Mouse (Mus musculus) frontal cortex, postnatal 10 days (tissue): ENCODE results near the gene Ltb4r1.

ENCODE experiments used
- DNase-seq, 2 experiments: peaks; one replicate each; pipeline ENCODE4 v3.0.0; 2022; ENCODE audit warnings: low spot score in 2 of 2, mixed read lengths in 1 of 2

The Ltb4r1 gene

GRCm38 (mm10) chr14:55745861-55746237, 19.9 kb upstream of the Ltb4r1 start:
- no peak for DNase-seq

DNA sequence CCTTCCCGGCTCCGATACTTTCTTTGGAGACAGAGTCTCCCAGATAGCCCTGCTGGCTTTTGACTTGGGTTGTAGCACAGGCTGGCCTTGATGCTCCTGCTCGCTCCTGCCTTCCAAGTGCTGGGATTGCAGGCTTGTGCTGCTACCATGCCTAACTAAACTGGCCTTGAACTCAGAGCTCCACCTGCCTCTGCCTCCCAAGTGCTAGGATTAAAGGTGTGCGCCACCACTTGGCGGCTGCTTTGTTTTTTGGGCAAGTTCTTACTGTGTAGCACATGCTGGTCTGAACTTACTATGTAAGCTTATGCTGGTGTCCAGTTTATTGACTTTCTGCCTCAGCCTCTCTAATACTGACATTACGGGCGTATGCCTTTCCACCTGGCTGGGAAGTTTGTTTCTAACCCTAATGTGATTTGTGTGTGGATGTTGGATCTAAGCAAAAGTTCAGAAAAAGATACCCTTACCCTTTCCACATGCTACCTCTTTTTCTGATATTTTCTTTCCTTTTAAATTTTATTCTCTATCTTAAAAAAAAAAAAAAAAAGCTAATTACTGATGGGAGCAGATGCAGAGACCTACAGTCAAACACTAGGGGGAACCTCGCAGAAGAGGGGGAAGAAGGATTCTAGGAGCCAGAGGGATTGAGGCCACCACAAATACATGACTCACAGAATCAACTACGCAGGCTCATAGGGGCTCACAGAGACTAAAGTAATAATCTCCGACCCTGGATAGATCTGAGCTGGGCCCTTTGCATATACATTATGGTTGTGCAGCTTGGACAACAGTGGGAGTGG, 18.5 kb upstream of the Ltb4r1 start:
- DNase-seq = no peak

DNA sequence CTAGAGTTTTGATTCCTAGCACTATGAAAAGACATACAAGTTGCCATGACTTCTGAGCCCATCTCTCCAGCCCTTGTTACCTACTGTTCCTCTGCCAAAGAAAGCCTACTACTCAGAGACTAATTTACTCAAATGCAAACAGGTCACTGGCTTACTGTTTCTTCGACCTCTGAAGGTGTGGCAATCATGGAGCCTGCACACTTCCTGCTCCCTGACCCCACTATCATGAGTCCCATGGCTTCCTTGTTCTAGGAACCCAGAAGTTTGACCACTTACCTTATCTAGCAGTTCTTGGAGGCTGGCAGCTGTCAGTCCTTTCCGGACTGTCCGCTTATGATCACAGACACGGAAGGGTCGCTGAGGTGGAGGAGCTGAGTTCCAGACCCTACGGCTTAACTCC, 8.2 kb upstream of the Ltb4r1 start:
- DNase-seq = no peak

DNA sequence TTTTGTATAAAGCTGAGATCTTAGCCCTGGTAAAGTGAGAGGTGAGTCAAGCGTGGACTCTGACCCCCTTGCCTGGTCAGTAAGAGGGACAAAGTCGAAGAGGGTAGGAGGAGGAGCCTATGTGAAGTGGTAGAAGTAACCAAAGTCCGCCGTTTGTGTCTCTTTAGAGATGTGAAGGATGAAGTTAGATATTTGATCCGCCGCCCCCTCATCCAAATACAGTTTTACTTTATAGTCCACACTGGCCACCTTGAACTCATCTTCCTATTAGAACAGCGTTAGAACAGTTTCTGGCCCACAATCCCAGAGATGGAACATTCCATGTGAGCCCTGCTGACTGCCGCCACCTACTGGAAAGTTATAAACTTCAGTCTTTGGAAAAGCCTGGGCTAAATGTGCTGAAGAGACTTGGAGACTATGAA, 7.4 kb upstream of the Ltb4r1 start, which contains the start of gene Cideb:
TSS of gene Cideb (minus strand) at position 96 of the 422 bp plus-strand sequence.
- DNase-seq = no peak

- DNase-seq = peak; percentile 54 to 77
Observed at GRCm38 (mm10) chr14:55760156-55760555, 5.6 kb upstream of the Ltb4r1 start.

- DNase-seq = no peak
Observed at GRCm38 (mm10) chr14:55761163-55761562, 4.6 kb upstream of the Ltb4r1 start, which contains the start of gene Ltb4r2. Gene Ltb4r2 (plus strand): TSS chr14:55761428.

- peak in 1 of 2 experiments; percentile 56 for DNase-seq
Observed at GRCm38 (mm10) chr14:55762001-55762821, 3.6 kb upstream of the Ltb4r1 start.

DNA sequence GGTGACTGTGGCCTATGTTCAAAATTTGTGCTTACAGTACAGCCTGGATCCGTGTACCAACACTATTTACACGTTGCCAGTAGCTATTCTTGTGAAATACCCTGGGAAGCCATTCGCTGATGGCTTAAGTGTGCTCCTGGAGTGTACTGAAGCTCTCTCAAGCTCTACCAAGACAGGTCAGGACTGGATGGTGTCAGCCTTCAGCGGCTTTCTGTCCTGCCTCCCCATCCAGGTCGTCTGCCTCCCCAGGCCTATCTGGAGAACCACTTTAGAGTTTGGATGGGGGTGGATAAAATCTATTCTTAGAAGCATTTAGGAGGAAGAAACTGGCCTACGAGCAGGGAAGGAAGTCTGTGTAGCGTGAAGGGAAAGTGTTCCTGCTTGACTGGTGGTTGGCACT, 2.6 kb upstream of the Ltb4r1 start:
- DNase-seq = no peak

GRCm38 (mm10) chr14:55767519-55768414, 2.0 kb downstream of the Ltb4r1 start:
- peak in 1 of 2 experiments; percentile 42 for DNase-seq

DNA sequence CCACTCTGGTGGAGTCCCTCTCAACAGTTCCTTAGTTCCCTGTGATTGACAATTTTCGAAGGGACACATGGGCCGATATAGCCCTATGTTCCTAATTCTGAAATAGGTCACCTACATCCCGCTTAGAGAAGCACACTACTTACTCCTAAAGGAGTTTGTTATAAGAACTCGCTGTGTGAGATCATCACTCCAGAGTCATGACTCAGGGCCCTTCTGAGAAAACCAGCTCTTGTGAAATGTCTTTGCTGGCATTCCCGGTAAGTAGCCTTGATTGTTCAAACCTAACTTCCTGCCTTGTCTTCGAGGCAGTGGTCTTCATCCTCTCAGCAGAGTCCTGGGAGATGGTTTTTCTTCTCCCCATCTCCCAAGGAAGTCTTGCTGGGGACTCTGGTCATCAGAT, 2.8 kb downstream of the Ltb4r1 start:
- no peak for DNase-seq

GRCm38 (mm10) chr14:55769087-55769703, 3.4 kb downstream of the Ltb4r1 start:
- no peak for DNase-seq

GRCm38 (mm10) chr14:55776711-55777110, 10.9 kb downstream of the Ltb4r1 start:
- no peak for DNase-seq

GRCm38 (mm10) chr14:55777176-55777575, 11.4 kb downstream of the Ltb4r1 start:
- DNase-seq = peak in 1 of 2 experiments; percentile 1

DNA sequence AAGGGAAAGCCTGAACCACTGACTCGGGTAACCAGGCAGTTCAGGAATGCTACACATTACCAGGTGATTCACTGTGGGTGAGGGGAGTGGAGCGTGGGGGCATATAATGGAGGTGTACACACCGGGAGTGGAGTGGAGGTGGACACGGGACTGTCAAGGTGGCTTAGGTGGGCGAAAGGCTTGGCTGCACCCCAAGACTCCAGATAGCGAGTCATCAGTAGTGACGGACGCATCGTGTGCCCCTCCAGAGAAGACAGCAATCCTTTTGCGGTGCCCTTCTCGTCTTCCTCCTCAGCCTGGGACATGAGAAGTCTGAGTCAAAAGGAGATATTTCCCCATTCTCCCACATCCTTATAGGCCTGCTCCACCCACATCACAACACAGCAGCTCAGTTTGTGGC, 12.0 kb downstream of the Ltb4r1 start:
- peak in 1 of 2 experiments; percentile 2 for DNase-seq

DNA sequence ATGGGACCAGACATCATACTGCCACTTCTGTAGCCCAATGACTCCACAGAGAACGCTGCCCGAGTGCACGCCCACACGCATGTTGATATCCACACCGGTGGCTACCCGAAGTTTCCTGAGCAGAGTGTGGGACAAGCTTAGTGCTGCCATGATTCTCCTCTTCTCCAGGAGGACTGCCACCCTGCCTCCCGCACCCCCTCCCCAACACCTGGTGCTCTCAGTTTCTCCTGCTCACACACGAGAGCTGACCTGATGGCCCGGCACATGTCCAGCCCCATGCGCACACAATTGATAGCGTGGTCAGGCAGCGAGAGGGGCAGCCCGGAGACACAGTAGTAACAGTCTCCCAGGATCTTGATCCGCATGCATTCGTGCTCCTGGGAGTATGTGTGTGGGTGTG, 12.9 kb downstream of the Ltb4r1 start:
- peak in 1 of 2 experiments; percentile 4 for DNase-seq

DNA sequence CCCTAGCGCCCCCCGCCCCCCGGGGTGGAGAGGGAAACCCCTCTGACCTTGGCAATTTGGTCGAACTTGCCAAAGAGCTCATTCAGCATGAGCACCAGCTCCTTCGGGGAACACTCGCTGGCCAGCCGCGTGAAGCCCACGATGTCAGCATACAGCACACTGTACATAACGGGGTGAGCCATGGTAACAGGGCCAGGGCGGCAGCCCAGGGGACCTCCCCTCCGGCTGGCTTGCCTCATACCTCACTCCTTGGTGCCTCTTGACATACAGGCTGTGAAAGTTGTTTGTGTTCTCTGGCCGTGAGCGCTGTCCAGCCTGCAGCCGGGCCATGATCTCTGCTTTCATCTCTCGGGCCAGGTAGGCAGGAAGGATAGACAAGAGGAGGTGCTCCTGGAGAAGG, 13.9 kb downstream of the Ltb4r1 start:
- peak; percentile 3 for DNase-seq

GRCm38 (mm10) chr14:55780736-55781135, 15.0 kb downstream of the Ltb4r1 start:
- DNase-seq = peak in 1 of 2 experiments; percentile 4

DNA sequence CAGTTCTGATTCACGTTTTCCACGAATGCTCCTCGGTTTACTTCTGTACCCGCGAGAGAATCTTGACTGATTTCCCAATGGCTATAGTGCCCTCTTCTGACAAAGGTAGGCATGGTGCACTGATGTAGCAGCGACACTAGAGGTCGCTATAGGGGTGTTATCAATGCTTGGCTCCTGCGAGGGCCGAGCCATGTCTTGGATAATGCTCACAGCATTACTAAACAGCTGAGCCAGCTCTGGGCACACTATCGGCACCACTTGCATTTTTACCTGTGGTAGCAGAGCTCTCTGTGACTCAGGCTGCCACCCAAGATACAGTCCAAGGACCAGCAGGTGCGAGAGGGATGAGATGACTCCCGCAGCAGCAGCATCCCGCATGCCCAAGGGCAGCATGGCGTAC, 15.5 kb downstream of the Ltb4r1 start:
- peak in 1 of 2 experiments; percentile 32 for DNase-seq

- DNase-seq = no peak
Observed at GRCm38 (mm10) chr14:55782361-55782960, 16.7 kb downstream of the Ltb4r1 start.

DNA sequence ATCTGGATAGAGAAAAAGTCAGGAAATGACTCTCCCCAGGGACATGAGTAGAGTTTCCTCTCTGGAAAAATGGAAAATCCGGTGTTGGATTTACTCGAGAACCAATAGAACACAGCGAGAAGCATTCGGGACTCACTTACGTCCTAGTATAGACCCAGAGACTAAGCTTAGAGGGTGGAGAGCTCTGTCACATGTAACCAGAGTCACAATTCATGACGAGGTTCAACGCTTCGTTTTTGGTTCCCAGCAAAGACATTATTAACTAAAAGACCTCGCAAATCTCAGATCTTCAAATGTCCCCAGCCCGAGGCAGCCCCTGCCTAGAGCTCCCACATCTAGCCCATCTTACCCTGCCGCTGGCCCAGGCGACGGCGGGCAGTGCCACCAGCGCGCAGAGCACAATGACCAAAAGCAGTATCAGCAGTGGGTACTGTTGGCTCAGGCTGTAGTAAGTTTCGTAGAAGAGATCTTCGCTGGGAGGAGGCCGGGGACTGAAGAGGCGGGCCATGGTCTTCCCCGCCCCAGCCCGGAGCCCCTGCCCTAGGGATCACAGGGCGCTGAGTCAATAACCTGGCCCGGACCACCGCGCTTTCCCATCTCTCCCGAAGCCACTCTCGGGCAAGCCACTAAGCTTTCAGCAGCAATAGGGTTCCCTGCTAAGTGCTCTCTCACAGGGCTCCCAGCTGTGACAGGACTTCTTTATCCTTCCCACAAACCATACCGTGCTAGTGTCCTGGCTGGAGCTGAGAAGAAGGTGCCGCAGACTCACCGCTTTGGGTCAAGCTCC, 17.6 kb downstream of the Ltb4r1 start:
- DNase-seq = no peak
